Mouse (Mus musculus): ENCODE data around the gene Kcng1.

Gene Kcng1

GRCm38 (mm10) chr2:168260124-168260523, 21.4 kb downstream of the Kcng1 start:
- no peak for DNase-seq (ENCODE audit: low spot score in 2 of 2)

- no peak for DNase-seq (ENCODE audit: low spot score in 2 of 2)
These were observed 22.5 kb downstream of the Kcng1 start for GRCm38 (mm10) chr2:168259046-168259445.

GRCm38 (mm10) chr2:168257188-168257587, 24.3 kb downstream of the Kcng1 start:
- no peak for DNase-seq (ENCODE audit: low spot score in 2 of 2)

GRCm38 (mm10) chr2:168256506-168256905, 25.0 kb downstream of the Kcng1 start:
- DNase-seq (ENCODE audit: low spot score in 2 of 2): no peak

GRCm38 (mm10) chr2:168253822-168254221, 27.7 kb downstream of the Kcng1 start:
- DNase-seq (ENCODE audit: low spot score in 2 of 2): peak in 1 of 2 experiments; percentile 44

GRCm38 (mm10) chr2:168252639-168253292, 28.8 kb downstream of the Kcng1 start:
- no peak for DNase-seq (ENCODE audit: low spot score in 2 of 2)

GRCm38 (mm10) chr2:168250270-168250669, 31.3 kb downstream of the Kcng1 start:
- peak; percentile 54 to 76 for DNase-seq (ENCODE audit: low spot score in 2 of 2)

- DNase-seq (ENCODE audit: low spot score in 2 of 2): no peak
These were observed 32.7 kb downstream of the Kcng1 start for GRCm38 (mm10) chr2:168248856-168249245.

- no peak for DNase-seq (ENCODE audit: low spot score in 2 of 2)
These were observed 33.2 kb downstream of the Kcng1 start for GRCm38 (mm10) chr2:168248167-168248855.

- no peak for DNase-seq (ENCODE audit: low spot score in 2 of 2)
These were observed 36.0 kb downstream of the Kcng1 start for GRCm38 (mm10) chr2:168245571-168245970.

GRCm38 (mm10) chr2:168243278-168243677, 38.3 kb downstream of the Kcng1 start:
- no peak for DNase-seq (ENCODE audit: low spot score in 2 of 2)

- no peak for DNase-seq (ENCODE audit: low spot score in 2 of 2)
These were observed 38.7 kb downstream of the Kcng1 start for GRCm38 (mm10) chr2:168242841-168243240.

GRCm38 (mm10) chr2:168238335-168238734, 43.2 kb downstream of the Kcng1 start:
- no peak for DNase-seq (ENCODE audit: low spot score in 2 of 2)

- DNase-seq (ENCODE audit: low spot score in 2 of 2): no peak
These were observed 48.2 kb downstream of the Kcng1 start for GRCm38 (mm10) chr2:168233286-168233685.

GRCm38 (mm10) chr2:168231471-168231829, 50.1 kb downstream of the Kcng1 start:
- DNase-seq (ENCODE audit: low spot score in 2 of 2): no peak

GRCm38 (mm10) chr2:168230773-168231470, 50.6 kb downstream of the Kcng1 start:
- DNase-seq (ENCODE audit: low spot score in 2 of 2): peak in 1 of 2 experiments; percentile 35

GRCm38 (mm10) chr2:168230026-168230728, 51.4 kb downstream of the Kcng1 start, which contains the start of the genes Gm20716, Dpm1 and Mocs3:
Gene Gm20716 (minus strand): TSS chr2:168230364.
Gene Dpm1 (minus strand): TSS chr2:168230591.
Gene Mocs3 (plus strand): TSS chr2:168230622.
- peak; percentile 80 to 88 for DNase-seq (ENCODE audit: low spot score in 2 of 2)

- peak in 1 of 2 experiments; percentile 34 for DNase-seq (ENCODE audit: low spot score in 2 of 2)
These were observed 52.2 kb downstream of the Kcng1 start for GRCm38 (mm10) chr2:168229116-168230025.

- no peak for DNase-seq (ENCODE audit: low spot score in 2 of 2)
These were observed 58.2 kb downstream of the Kcng1 start for GRCm38 (mm10) chr2:168223326-168223725.

- DNase-seq (ENCODE audit: low spot score in 2 of 2): no peak
These were observed 67.6 kb downstream of the Kcng1 start for GRCm38 (mm10) chr2:168213788-168214397.
